Mouse (Mus musculus): ENCODE measurements around the gene 4932414N04Rik. TPM values are rescaled to one million over a fixed set of nuclear protein-coding genes. Genes with fewer than 3 reads are reported as not detected.

Gene 4932414N04Rik
- not detected in 2 replicates for polyA plus RNA-seq (2012; rRNA removed; ENCODE audit: low replicate concordance)

GRCm38 (mm10) chr2:68656186-68656585 lies at the start of gene 4932414N04Rik:
Gene 4932414N04Rik (plus strand): TSS chr2:68656486.

Other genes with a start within 250 kb of the 4932414N04Rik start
- 4.8 and 7.9 TPM in 2 replicates for gene Stk39, start 184.2 kb upstream of the 4932414N04Rik start, polyA plus RNA-seq (2012; rRNA removed; ENCODE audit: low replicate concordance)
- gene 4933409G03Rik, start 74.1 kb upstream of the 4932414N04Rik start, polyA plus RNA-seq (2012; rRNA removed; ENCODE audit: low replicate concordance) = not detected in 2 replicates
- 6.1 and 9.2 TPM in 2 replicates for gene Cers6, start 205.0 kb downstream of the 4932414N04Rik start, polyA plus RNA-seq (2012; rRNA removed; ENCODE audit: low replicate concordance)